Mouse (Mus musculus): Measurements from ENCODE around the gene Stoml1. TPM values are rescaled to one million over a fixed set of nuclear protein-coding genes. Genes with fewer than 3 reads are reported as not detected.

Stoml1 gene
- polyA plus RNA-seq, 1 experiment from 2014 or later = 63.0 TPM

GRCm38 (mm10) chr9:58297961-58298477 is 45.1 kb downstream of the Stoml1 start:
- Histone ChIP-seq H3K36me3 (no peaks in the 10 kb centered on the region), H3K4me1 (peaks cover 12% of the 10 kb centered on the region), H3K27me3 (no peaks in the 10 kb centered on the region), H3K4me3 (no peak overlapping the region), H3K9ac (no peak overlapping the region), H3K27ac (no peak overlapping the region), H3K4me2 (replicated peaks) (no peak overlapping the region), H3K9me3 (replicated peaks) (no peaks in the 10 kb centered on the region)
- no peak for ATAC-seq (ENCODE audit: low FRiP score)
- 73% methylated on average over 4 of the region's 4 CpGs for WGBS

- 81% methylated on average over 2 of the region's 2 CpGs for WGBS
- ATAC-seq (ENCODE audit: low FRiP score) = no peak
- H3K9ac ChIP-seq = no peak overlapping the region
- H3K36me3 ChIP-seq = no peaks in the 10 kb centered on the region
- H3K4me1 ChIP-seq = peaks cover 20% of the 10 kb centered on the region
- no peak overlapping the region for H3K27ac ChIP-seq
- no peaks in the 10 kb centered on the region for H3K9me3 ChIP-seq (replicated peaks)
- H3K27me3 ChIP-seq = no peaks in the 10 kb centered on the region
- H3K4me2 ChIP-seq (replicated peaks) = no peak overlapping the region
- no peak overlapping the region for H3K4me3 ChIP-seq
These were observed 46.4 kb downstream of the Stoml1 start for GRCm38 (mm10) chr9:58299356-58299799.

GRCm38 (mm10) chr9:58303115-58303514 is 50.2 kb downstream of the Stoml1 start:
- Histone ChIP-seq H3K27me3 (no peaks in the 10 kb centered on the region), H3K4me1 (peaks cover 31% of the 10 kb centered on the region), H3K9ac (no peak overlapping the region), H3K4me2 (replicated peaks) (no peak overlapping the region), H3K4me3 (no peak overlapping the region), H3K36me3 (no peaks in the 10 kb centered on the region), H3K9me3 (replicated peaks) (no peaks in the 10 kb centered on the region), H3K27ac (no peak overlapping the region)
- WGBS = 52% methylated on average over 5 of the region's 5 CpGs
- no peak for ATAC-seq (ENCODE audit: low FRiP score)

- H3K27ac ChIP-seq = no peak overlapping the region
- H3K4me1 ChIP-seq = peaks cover 35% of the 10 kb centered on the region
These were observed 50.8 kb downstream of the Stoml1 start for GRCm38 (mm10) chr9:58303599-58304271.

GRCm38 (mm10) chr9:58305686-58306085 is 52.7 kb downstream of the Stoml1 start:
- no peaks in the 10 kb centered on the region for H3K9me3 ChIP-seq (replicated peaks)
- ATAC-seq (ENCODE audit: low FRiP score) = no peak
- WGBS = 27% methylated on average over 6 of the region's 6 CpGs
- H3K27ac ChIP-seq = no peak overlapping the region
- H3K4me2 ChIP-seq (replicated peaks) = no peak overlapping the region
- peaks cover 35% of the 10 kb centered on the region for H3K4me1 ChIP-seq
- no peak overlapping the region for H3K9ac ChIP-seq
- no peaks in the 10 kb centered on the region for H3K36me3 ChIP-seq
- H3K27me3 ChIP-seq = peaks cover 6% of the 10 kb centered on the region
- no peak overlapping the region for H3K4me3 ChIP-seq

More at GRCm38 (mm10) chr9:58303599-58304271, 50.8 kb downstream of the Stoml1 start:
- H3K9me3 ChIP-seq (replicated peaks) = no peaks in the 10 kb centered on the region
- H3K4me3 ChIP-seq = no peak overlapping the region
- H3K27me3 ChIP-seq = no peaks in the 10 kb centered on the region; the same call in 1 of the 2 replicates
- 65% methylated on average over 8 of the region's 8 CpGs for WGBS
- ATAC-seq (ENCODE audit: low FRiP score) = no peak
- no peak overlapping the region for H3K4me2 ChIP-seq (replicated peaks)
- H3K9ac ChIP-seq = no peak overlapping the region
- no peaks in the 10 kb centered on the region for H3K36me3 ChIP-seq

GRCm38 (mm10) chr9:58308395-58308794 is 55.4 kb downstream of the Stoml1 start:
- no peak for ATAC-seq (ENCODE audit: low FRiP score)
- Histone ChIP-seq H3K4me2 (replicated peaks) (0 out of 2 replicates have a peak overlapping the region, but pooled peaks have one; percentile 6), H3K27me3 (peaks cover 30% of the 10 kb centered on the region), H3K27ac (no peak overlapping the region), H3K9me3 (replicated peaks) (no peaks in the 10 kb centered on the region), H3K9ac (no peak overlapping the region), H3K4me3 (no peak overlapping the region), H3K4me1 (peaks cover 53% of the 10 kb centered on the region), H3K36me3 (no peaks in the 10 kb centered on the region)
- 19% methylated on average over 6 of the region's 6 CpGs for WGBS

- 82% methylated on average over 14 of the region's 14 CpGs for WGBS
- peaks cover 55% of the 10 kb centered on the region for H3K4me1 ChIP-seq
- H3K4me2 ChIP-seq (replicated peaks) = peak overlapping the region; percentile 3; the same call in 1 of the 2 replicates
- no peak overlapping the region for H3K9ac ChIP-seq
- H3K4me3 ChIP-seq = no peak overlapping the region
- H3K9me3 ChIP-seq (replicated peaks) = no peaks in the 10 kb centered on the region
- H3K36me3 ChIP-seq = no peaks in the 10 kb centered on the region
- ATAC-seq (ENCODE audit: low FRiP score) = no peak
- H3K27me3 ChIP-seq = peaks cover 32% of the 10 kb centered on the region
- H3K27ac ChIP-seq = no peak overlapping the region
These were observed 57.2 kb downstream of the Stoml1 start for GRCm38 (mm10) chr9:58310043-58310660.

- Histone ChIP-seq H3K4me1 (peaks cover 57% of the 10 kb centered on the region), H3K9ac (no peak overlapping the region), H3K4me3 (peak overlapping the region; percentile 43), H3K4me2 (replicated peaks) (peak overlapping the region; percentile 72), H3K27me3 (peaks cover 32% of the 10 kb centered on the region), H3K36me3 (no peaks in the 10 kb centered on the region), H3K9me3 (replicated peaks) (no peaks in the 10 kb centered on the region), H3K27ac (no peak overlapping the region)
- 50% methylated on average over 33 of the region's 33 CpGs for WGBS
- ATAC-seq (ENCODE audit: low FRiP score) = no peak
These were observed 58.4 kb downstream of the Stoml1 start for GRCm38 (mm10) chr9:58311191-58311910.

Small RNA genes within 50 kb of the gene (microRNA-seq; reads per million reads assigned to microRNA genes)
- gene Mir6385 = not detected

Other genes starting within 250 kb of the Stoml1 start
- 0.17 and 0.38 TPM in 2 replicates for gene Cyp11a1, start 246.8 kb upstream of the Stoml1 start, polyA plus RNA-seq (2016; fragmentation: Nextera tagmentation; extraction: Ambion mirVana)
- gene Stra6, start 189.4 kb upstream of the Stoml1 start, polyA plus RNA-seq (2016; fragmentation: Nextera tagmentation; extraction: Ambion mirVana) = 14.8 and 17.6 TPM in 2 replicates
- gene Ccdc33, start 134.3 kb upstream of the Stoml1 start, polyA plus RNA-seq (2016; fragmentation: Nextera tagmentation; extraction: Ambion mirVana) = 1.0 and 1.5 TPM in 2 replicates
- gene Islr, start 48.9 kb upstream of the Stoml1 start, polyA plus RNA-seq (2016; fragmentation: Nextera tagmentation; extraction: Ambion mirVana) = 47.8 and 59.3 TPM in 2 replicates
- gene Islr2, start 48.8 kb upstream of the Stoml1 start, polyA plus RNA-seq (2016; fragmentation: Nextera tagmentation; extraction: Ambion mirVana) = 9.2 and 10.4 TPM in 2 replicates
- gene Pml, start 3.4 kb upstream of the Stoml1 start, polyA plus RNA-seq (2016; fragmentation: Nextera tagmentation; extraction: Ambion mirVana) = 9.8 and 10.1 TPM in 2 replicates
- gene Loxl1, start 60.0 kb downstream of the Stoml1 start, polyA plus RNA-seq (2016; fragmentation: Nextera tagmentation; extraction: Ambion mirVana) = 19.2 and 23.8 TPM in 2 replicates
- gene Tbc1d21, start 117.3 kb downstream of the Stoml1 start, polyA plus RNA-seq (2016; fragmentation: Nextera tagmentation; extraction: Ambion mirVana) = not detected in 2 replicates
- gene Insyn1, start 235.4 kb downstream of the Stoml1 start, polyA plus RNA-seq (2016; fragmentation: Nextera tagmentation; extraction: Ambion mirVana) = 5.2 and 5.6 TPM in 2 replicates